Mouse (Mus musculus) thymus, adult 18-20 months (tissue): ENCODE data around the gene Cdk5rap2.
A peak's percentile ranks its signal among the peaks of the same experiment; 100 is the strongest.

Experiments used
- DNase-seq, 2 experiments: peaks; one replicate each; pipeline ENCODE4 v3.0.0; 2022; ENCODE audit warnings: mixed read lengths in 2 of 2

The Cdk5rap2 gene

GRCm38 (mm10) chr4:70409994-70410721 lies at the start of gene Cdk5rap2:
Gene Cdk5rap2 (minus strand): TSS chr4:70410443.
- DNase-seq = peak; percentile 95

- DNase-seq = no peak
Observed at GRCm38 (mm10) chr4:70452161-70452560, 41.9 kb upstream of the Cdk5rap2 start.

GRCm38 (mm10) chr4:70451750-70452149 lies 41.5 kb upstream of the Cdk5rap2 start:
- DNase-seq = no peak

- DNase-seq = no peak
Observed at GRCm38 (mm10) chr4:70449668-70450067, 39.4 kb upstream of the Cdk5rap2 start.

- DNase-seq = no peak
Observed at GRCm38 (mm10) chr4:70446774-70447173, 36.5 kb upstream of the Cdk5rap2 start.

- DNase-seq = no peak
Observed at GRCm38 (mm10) chr4:70420202-70420601, 10.0 kb upstream of the Cdk5rap2 start.

GRCm38 (mm10) chr4:70412126-70412525 lies 1.9 kb upstream of the Cdk5rap2 start:
- no peak for DNase-seq

GRCm38 (mm10) chr4:70409456-70409855 lies 787 bp downstream of the Cdk5rap2 start:
- no peak for DNase-seq

GRCm38 (mm10) chr4:70402109-70402819 lies 8.0 kb downstream of the Cdk5rap2 start:
- no peak for DNase-seq

GRCm38 (mm10) chr4:70399476-70399875 lies 10.8 kb downstream of the Cdk5rap2 start:
- DNase-seq = no peak

GRCm38 (mm10) chr4:70399074-70399473 lies 11.2 kb downstream of the Cdk5rap2 start:
- DNase-seq = no peak

GRCm38 (mm10) chr4:70398088-70398487 lies 12.2 kb downstream of the Cdk5rap2 start:
- no peak for DNase-seq

- no peak for DNase-seq
Observed at GRCm38 (mm10) chr4:70396701-70397100, 13.5 kb downstream of the Cdk5rap2 start.

GRCm38 (mm10) chr4:70394736-70395135 lies 15.5 kb downstream of the Cdk5rap2 start:
- DNase-seq = no peak

- DNase-seq = no peak
Observed at GRCm38 (mm10) chr4:70391760-70392372, 18.4 kb downstream of the Cdk5rap2 start.

- no peak for DNase-seq
Observed at GRCm38 (mm10) chr4:70391073-70391472, 19.2 kb downstream of the Cdk5rap2 start.

- DNase-seq = no peak
Observed at GRCm38 (mm10) chr4:70386206-70386605, 24.0 kb downstream of the Cdk5rap2 start.

- DNase-seq = no peak
Observed at GRCm38 (mm10) chr4:70377359-70377758, 32.9 kb downstream of the Cdk5rap2 start.

GRCm38 (mm10) chr4:70365061-70365858 lies 45.0 kb downstream of the Cdk5rap2 start:
- no peak for DNase-seq

- DNase-seq = no peak
Observed at GRCm38 (mm10) chr4:70361366-70361765, 48.9 kb downstream of the Cdk5rap2 start.

GRCm38 (mm10) chr4:70355659-70356350 lies 54.4 kb downstream of the Cdk5rap2 start:
- peak; percentile 11 to 29 for DNase-seq

GRCm38 (mm10) chr4:70354448-70354847 lies 55.8 kb downstream of the Cdk5rap2 start:
- no peak for DNase-seq
